Mouse (Mus musculus): ENCODE measurements at regions not wholly inside any gene's neighbourhood (a gene's known extent, or its start where the extent isn't known, plus 50 kb on each side); places are given as distances from the start of the nearest gene placed in this dataset.

- no peak for TF ChIP-seq EP300 (IDR thresholded peaks at IDR 0.05)
- TF ChIP-seq CTCF (IDR thresholded peaks at IDR 0.05), result no peak
Observed at GRCm38 (mm10) chr1:73113137-73113536, 97.4 kb upstream of the Tnp1 start.
